Comparison of ENCODE assay signal across 12 mouse cellular contexts in genomic region chr7:75415166-75415881, GRCm38 (mm10). TPM values are rescaled to one million over a fixed set of nuclear protein-coding genes. Genes with fewer than 3 reads are reported as not detected.
DNase-seq lines count a peak whose midpoint lies in the region; ATAC-seq lines count a peak whose summit lies in the region.
"Had no signal": no experiment of that assay in that cellular context is flagged by ENCODE, and none has a peak within 500 bp of the region (broad histone marks: within the 10 kb centered on the region; RNA-seq: fewer than 3 reads in every experiment).

No protein-coding gene starts in this region.

- DNase-seq in adrenal gland, postnatal 10 days = peak; percentile 10
- DNase-seq in adrenal gland, postnatal 14 days = no peak
- peak; percentile 71 for DNase-seq in lung, postnatal 25 days (ENCODE audit: low spot score)
- DNase-seq in spleen, postnatal 4 days (ENCODE audit: low spot score in 2 of 2) = no peak
- no peak for DNase-seq in thymus, postnatal 10 days (ENCODE audit: low spot score in 2 of 2)
- DNase-seq in layer of hippocampus, adult 9-10 months (ENCODE audit: low spot score) = no peak
- DNase-seq: cerebellum, postnatal 36 days; thymus, adult 2 months had no signal

- WGBS in intestine, embryonic 15.5 days = 37% methylated on average over 4 of the region's 4 CpGs

- H3K36me3 ChIP-seq in intestine, embryonic 15.5 days = no peaks in the 10 kb centered on the region
- H3K36me3 ChIP-seq: midbrain, embryonic 12.5 days had no signal

- no peaks in the 10 kb centered on the region for H3K27me3 ChIP-seq in intestine, embryonic 15.5 days (replicated peaks)
- H3K27me3 ChIP-seq: midbrain, embryonic 12.5 days had no signal

- H3K4me2 ChIP-seq in intestine, embryonic 15.5 days (replicated peaks) = no peak overlapping the region
- H3K4me2 ChIP-seq: midbrain, embryonic 12.5 days had no signal

- H3K4me3 ChIP-seq in intestine, embryonic 15.5 days (replicated peaks) = no peak overlapping the region
- H3K4me3 ChIP-seq: midbrain, embryonic 12.5 days had no signal

- no peak overlapping the region for H3K9ac ChIP-seq in intestine, embryonic 15.5 days
- H3K9ac ChIP-seq: midbrain, embryonic 12.5 days had no signal

- peak overlapping the region; percentile 65 for H3K27ac ChIP-seq in intestine, embryonic 15.5 days
- H3K27ac ChIP-seq: kidney, postnatal 0 days; midbrain, embryonic 12.5 days had no signal

- H3K4me1 ChIP-seq in intestine, embryonic 15.5 days (replicated peaks) = peaks cover 14% of the 10 kb centered on the region; the same call in 1 of the 2 replicates

- peak; percentile 34 for ATAC-seq in CD4-positive, CD25-positive, alpha-beta regulatory T cell, adult 4 months
- ATAC-seq in intestine, embryonic 15.5 days = peak; percentile 86

- H3K9me3 ChIP-seq in intestine, embryonic 15.5 days = no peaks in the 10 kb centered on the region
- H3K9me3 ChIP-seq: midbrain, embryonic 12.5 days had no signal

RNA-seq across cellular contexts. Expression of gene Akap13, which starts 40.0 kb away (rescaled TPM):
- total RNA-seq in adrenal gland, postnatal 10 days (2021) = 10 to 100 TPM; 54.7 to 66.6 TPM
- 64.0 and 72.6 TPM in 2 replicates for total RNA-seq in adrenal gland, postnatal 14 days (2021)
- 100 to 1,000 TPM; 382 to 420 TPM for polyA plus RNA-seq in CD4-positive, CD25-positive, alpha-beta regulatory T cell, adult 4 months (2017; shearing (Covaris generic))
- 29.4 and 31.2 TPM in 2 replicates for polyA plus RNA-seq in intestine, embryonic 15.5 days (2015; fragmentation: Nextera tagmentation; extraction: Ambion mirVana)

Comparison
In these comparisons a context has a peak if more than half of its experiments do, and no peak if none do; other contexts are left out.
1. DNase-seq: peak in adrenal gland, postnatal 10 days (single experiment) and lung, postnatal 25 days (single experiment); none in adrenal gland, postnatal 14 days (single experiment), spleen, postnatal 4 days (0 of 2), thymus, postnatal 10 days (0 of 2) and layer of hippocampus, adult 9-10 months (single experiment).